Mouse (Mus musculus): ENCODE measurements around the gene Hirip3. TPM values are rescaled to one million over a fixed set of nuclear protein-coding genes. Genes with fewer than 3 reads are reported as not detected.
"Not testable (repeated sequence)": the region's sequence is repeated elsewhere in the genome, so short reads cannot be mapped to it uniquely, and the experiment has no call there.

Gene Hirip3
- polyA plus RNA-seq, 1 experiment from 2014 or later: 22.0 TPM

- DNase-seq (ENCODE audit: low spot score); ATAC-seq (ENCODE audit: low FRiP score); H3K4me2 ChIP-seq (replicated peaks; ENCODE audit: low read depth, low read length); H3K4me3 ChIP-seq (ENCODE audit: low read depth, low read length); H3K27ac ChIP-seq (ENCODE audit: low read depth, low read length); H3K27me3 ChIP-seq (ENCODE audit: control insufficient read depth, insufficient read depth, low read length); H3K4me1 ChIP-seq (replicated peaks; ENCODE audit: control insufficient read depth, insufficient read depth, low read length); H3K36me3 ChIP-seq (ENCODE audit: control insufficient read depth, insufficient read depth, low read length); H3K9me3 ChIP-seq (ENCODE audit: control insufficient read depth, low read length); H3K9ac ChIP-seq (ENCODE audit: low read depth, low read length): not testable (repeated sequence)
- WGBS: 93% methylated on average over 7 of the region's 9 CpGs
Observed at GRCm38 (mm10) chr7:126899781-126900180, 38.0 kb downstream of the Hirip3 start.

- 75% methylated on average over 3 of the region's 3 CpGs for WGBS
- Histone ChIP-seq H3K36me3 (ENCODE audit: control insufficient read depth, insufficient read depth, low read length) (no peaks in the 10 kb centered on the region), H3K27me3 (ENCODE audit: control insufficient read depth, insufficient read depth, low read length) (no peaks in the 10 kb centered on the region), H3K4me1 (replicated peaks; ENCODE audit: control insufficient read depth, insufficient read depth, low read length) (no peaks in the 10 kb centered on the region), H3K9ac (ENCODE audit: low read depth, low read length) (no peak overlapping the region), H3K4me3 (ENCODE audit: low read depth, low read length) (no peak overlapping the region), H3K9me3 (ENCODE audit: control insufficient read depth, low read length) (no peaks in the 10 kb centered on the region), H3K4me2 (replicated peaks; ENCODE audit: low read depth, low read length) (no peak overlapping the region), H3K27ac (ENCODE audit: low read depth, low read length) (no peak overlapping the region)
- no peak for ATAC-seq (ENCODE audit: low FRiP score)
- DNase-seq (ENCODE audit: low spot score): no peak
Observed at GRCm38 (mm10) chr7:126905590-126905989, 43.8 kb downstream of the Hirip3 start.

GRCm38 (mm10) chr7:126914844-126915243 lies 53.1 kb downstream of the Hirip3 start:
- H3K36me3 ChIP-seq (ENCODE audit: control insufficient read depth, insufficient read depth, low read length): no peaks in the 10 kb centered on the region
- no peak overlapping the region for H3K27ac ChIP-seq (ENCODE audit: low read depth, low read length)
- no peak for ATAC-seq (ENCODE audit: low FRiP score)
- no peak overlapping the region for H3K9ac ChIP-seq (ENCODE audit: low read depth, low read length)
- no peak for DNase-seq (ENCODE audit: low spot score)
- no peaks in the 10 kb centered on the region for H3K4me1 ChIP-seq (replicated peaks; ENCODE audit: control insufficient read depth, insufficient read depth, low read length)
- no peaks in the 10 kb centered on the region for H3K9me3 ChIP-seq (ENCODE audit: control insufficient read depth, low read length)
- no peaks in the 10 kb centered on the region for H3K27me3 ChIP-seq (ENCODE audit: control insufficient read depth, insufficient read depth, low read length)
- H3K4me2 ChIP-seq (replicated peaks; ENCODE audit: low read depth, low read length): no peak overlapping the region
- 87% methylated on average over 3 of the region's 3 CpGs for WGBS
- no peak overlapping the region for H3K4me3 ChIP-seq (ENCODE audit: low read depth, low read length)

Other genes starting within 250 kb of the Hirip3 start
- 1.3 and 2.4 TPM in 2 replicates for gene Nupr1, start 231.1 kb upstream of the Hirip3 start, polyA plus RNA-seq (2014; fragmentation: Nextera tagmentation; extraction: Ambion mirVana)
- gene Sgf29, start 212.7 kb upstream of the Hirip3 start, polyA plus RNA-seq (2014; fragmentation: Nextera tagmentation; extraction: Ambion mirVana): 44.8 and 49.3 TPM in 2 replicates
- 0.25 and 0.52 TPM in 2 replicates for gene Sult1a1, start 185.5 kb upstream of the Hirip3 start, polyA plus RNA-seq (2014; fragmentation: Nextera tagmentation; extraction: Ambion mirVana)
- 164 and 176 TPM in 2 replicates for gene Bola2, start 166.6 kb upstream of the Hirip3 start, polyA plus RNA-seq (2014; fragmentation: Nextera tagmentation; extraction: Ambion mirVana)
- gene Slx1b, start 166.2 kb upstream of the Hirip3 start, polyA plus RNA-seq (2014; fragmentation: Nextera tagmentation; extraction: Ambion mirVana): 9.8 and 10.7 TPM in 2 replicates
- gene Coro1a, start 154.2 kb upstream of the Hirip3 start, polyA plus RNA-seq (2014; fragmentation: Nextera tagmentation; extraction: Ambion mirVana): 45.3 and 47.8 TPM in 2 replicates
- gene Mapk3, start 102.4 kb upstream of the Hirip3 start, polyA plus RNA-seq (2014; fragmentation: Nextera tagmentation; extraction: Ambion mirVana): 47.2 and 51.8 TPM in 2 replicates
- 0.97 and 1.4 TPM in 2 replicates for gene Gdpd3, start 95.6 kb upstream of the Hirip3 start, polyA plus RNA-seq (2014; fragmentation: Nextera tagmentation; extraction: Ambion mirVana)
- gene Ypel3, start 85.0 kb upstream of the Hirip3 start, polyA plus RNA-seq (2014; fragmentation: Nextera tagmentation; extraction: Ambion mirVana): 114 and 119 TPM in 2 replicates
- 0.25 and 0.79 TPM in 2 replicates for gene Tbx6, start 80.5 kb upstream of the Hirip3 start, polyA plus RNA-seq (2014; fragmentation: Nextera tagmentation; extraction: Ambion mirVana)
- gene Ppp4c, start 69.5 kb upstream of the Hirip3 start, polyA plus RNA-seq (2014; fragmentation: Nextera tagmentation; extraction: Ambion mirVana): 313 and 330 TPM in 2 replicates
- gene Fam57b, start 64.3 kb upstream of the Hirip3 start, polyA plus RNA-seq (2014; fragmentation: Nextera tagmentation; extraction: Ambion mirVana): 14.6 and 16.3 TPM in 2 replicates
- gene 4930451I11Rik, start 30.3 kb upstream of the Hirip3 start, polyA plus RNA-seq (2014; fragmentation: Nextera tagmentation; extraction: Ambion mirVana): not detected in 2 replicates
- 3.4 and 3.7 TPM in 2 replicates for gene Doc2a, start 14.6 kb upstream of the Hirip3 start, polyA plus RNA-seq (2014; fragmentation: Nextera tagmentation; extraction: Ambion mirVana)
- gene Ino80e, start 405 bp downstream of the Hirip3 start, polyA plus RNA-seq (2014; fragmentation: Nextera tagmentation; extraction: Ambion mirVana): 89.3 and 89.4 TPM in 2 replicates
- gene Taok2, start 22.7 kb downstream of the Hirip3 start, polyA plus RNA-seq (2014; fragmentation: Nextera tagmentation; extraction: Ambion mirVana): 27.3 and 31.2 TPM in 2 replicates
- 25.3 and 28.6 TPM in 2 replicates for gene Tmem219, start 60.9 kb downstream of the Hirip3 start, polyA plus RNA-seq (2014; fragmentation: Nextera tagmentation; extraction: Ambion mirVana)
- 30.1 and 33.5 TPM in 2 replicates for gene Kctd13, start 66.9 kb downstream of the Hirip3 start, polyA plus RNA-seq (2014; fragmentation: Nextera tagmentation; extraction: Ambion mirVana)
- gene Asphd1, start 87.6 kb downstream of the Hirip3 start, polyA plus RNA-seq (2014; fragmentation: Nextera tagmentation; extraction: Ambion mirVana): 0.90 and 0.92 TPM in 2 replicates
- 13.2 and 14.2 TPM in 2 replicates for gene Sez6l2, start 88.6 kb downstream of the Hirip3 start, polyA plus RNA-seq (2014; fragmentation: Nextera tagmentation; extraction: Ambion mirVana)
- gene Cdipt, start 113.9 kb downstream of the Hirip3 start, polyA plus RNA-seq (2014; fragmentation: Nextera tagmentation; extraction: Ambion mirVana): 68.9 and 69.5 TPM in 2 replicates
- gene Cdiptos, start 114.1 kb downstream of the Hirip3 start, polyA plus RNA-seq (2014; fragmentation: Nextera tagmentation; extraction: Ambion mirVana): 0.63 and 0.93 TPM in 2 replicates
- 3.4 and 3.5 TPM in 2 replicates for gene Mvp, start 152.6 kb downstream of the Hirip3 start, polyA plus RNA-seq (2014; fragmentation: Nextera tagmentation; extraction: Ambion mirVana)
- not detected in 2 replicates for gene Pagr1b, start 154.5 kb downstream of the Hirip3 start, polyA plus RNA-seq (2014; fragmentation: Nextera tagmentation; extraction: Ambion mirVana)
- 76.1 and 78.5 TPM in 2 replicates for gene Pagr1a, start 155.4 kb downstream of the Hirip3 start, polyA plus RNA-seq (2014; fragmentation: Nextera tagmentation; extraction: Ambion mirVana)
- 50.4 and 53.7 TPM in 2 replicates for gene Gm42742, start 159.1 kb downstream of the Hirip3 start, polyA plus RNA-seq (2014; fragmentation: Nextera tagmentation; extraction: Ambion mirVana)
- gene Prrt2, start 159.2 kb downstream of the Hirip3 start, polyA plus RNA-seq (2014; fragmentation: Nextera tagmentation; extraction: Ambion mirVana): 7.2 and 7.7 TPM in 2 replicates
- 69.4 and 71.4 TPM in 2 replicates for gene Maz, start 165.1 kb downstream of the Hirip3 start, polyA plus RNA-seq (2014; fragmentation: Nextera tagmentation; extraction: Ambion mirVana)
- gene Kif22, start 180.5 kb downstream of the Hirip3 start, polyA plus RNA-seq (2014; fragmentation: Nextera tagmentation; extraction: Ambion mirVana): 142 and 146 TPM in 2 replicates
- gene Zg16, start 225.4 kb downstream of the Hirip3 start, polyA plus RNA-seq (2014; fragmentation: Nextera tagmentation; extraction: Ambion mirVana): not detected in 2 replicates
- 1.0 and 1.3 TPM in 2 replicates for gene AI467606, start 229.4 kb downstream of the Hirip3 start, polyA plus RNA-seq (2014; fragmentation: Nextera tagmentation; extraction: Ambion mirVana)

Measured in hindbrain, embryonic 11.5 days (tissue).